10 mouse cellular contexts compared by ENCODE assay signal in genomic region chr2:78718550-78718949, GRCm38 (mm10).
DNase-seq lines count a peak whose midpoint lies in the region; ATAC-seq and TF ChIP-seq lines count a peak whose summit lies in the region.
"Had no signal": no experiment of that assay in that cellular context is flagged by ENCODE, and none has a peak within 500 bp of the region (broad histone marks: within the 10 kb centered on the region; RNA-seq: fewer than 3 reads in every experiment).

No protein-coding gene starts in this region.

- no peaks in the 10 kb centered on the region for H3K27me3 ChIP-seq in limb, embryonic 12.5 days
- no peaks in the 10 kb centered on the region for H3K27me3 ChIP-seq in limb, embryonic 10.5 days (ENCODE audit: low read depth, poor library complexity, severe bottlenecking)
- no peaks in the 10 kb centered on the region for H3K27me3 ChIP-seq in liver, postnatal 0 days (ENCODE audit: insufficient read depth, low read length)

- no peak overlapping the region for H3K9ac ChIP-seq in limb, embryonic 12.5 days (replicated peaks)
- H3K9ac ChIP-seq in liver, postnatal 0 days (replicated peaks): no peak overlapping the region

- no peaks in the 10 kb centered on the region for H3K36me3 ChIP-seq in limb, embryonic 12.5 days
- no peaks in the 10 kb centered on the region for H3K36me3 ChIP-seq in limb, embryonic 10.5 days
- no peaks in the 10 kb centered on the region for H3K36me3 ChIP-seq in liver, postnatal 0 days (replicated peaks; ENCODE audit: insufficient read depth, low read length)

- H3K4me1 ChIP-seq in limb, embryonic 12.5 days (replicated peaks): no peaks in the 10 kb centered on the region
- peaks cover 4% of the 10 kb centered on the region; the same call in 1 of the 2 replicates for H3K4me1 ChIP-seq in limb, embryonic 10.5 days
- peaks cover 13% of the 10 kb centered on the region for H3K4me1 ChIP-seq in liver, postnatal 0 days (ENCODE audit: insufficient read depth)

- TF ChIP-seq EP300 in liver, postnatal 0 days (IDR thresholded peaks at IDR 0.05; ENCODE audit: low read depth): peak; percentile 97

- ATAC-seq in limb, embryonic 12.5 days (ENCODE audit: insufficient number of reproducible peaks, insufficient read depth, low FRiP score, low TSS enrichment, low read depth): peak; percentile 42; the same call in 1 of the 2 replicates
- peak; percentile 82 for ATAC-seq in erythroblast, adult 5-6 weeks (replicated peaks; ENCODE audit: low FRiP score, poor library complexity, severe bottlenecking)
- peak; percentile 90 for ATAC-seq in liver, postnatal 0 days

- H3K9me3 ChIP-seq in limb, embryonic 12.5 days: no peaks in the 10 kb centered on the region
- H3K9me3 ChIP-seq in limb, embryonic 10.5 days (replicated peaks): no peaks in the 10 kb centered on the region
- H3K9me3 ChIP-seq in liver, postnatal 0 days (ENCODE audit: low read length): no peaks in the 10 kb centered on the region

- no peak overlapping the region for H3K27ac ChIP-seq in limb, embryonic 12.5 days
- no peak overlapping the region for H3K27ac ChIP-seq in limb, embryonic 10.5 days
- H3K27ac ChIP-seq in liver, postnatal 0 days (ENCODE audit: low read depth): peak overlapping the region; percentile 71

- no peak overlapping the region for H3K4me2 ChIP-seq in limb, embryonic 12.5 days
- no peak overlapping the region for H3K4me2 ChIP-seq in liver, postnatal 0 days (ENCODE audit: low read depth, low read length)

- no peak overlapping the region for H3K4me3 ChIP-seq in limb, embryonic 12.5 days (replicated peaks)
- no peak overlapping the region for H3K4me3 ChIP-seq in limb, embryonic 10.5 days
- H3K4me3 ChIP-seq in liver, postnatal 0 days (ENCODE audit: low read depth, low read length): no peak overlapping the region

- no peak for DNase-seq in limb, embryonic 10.5 days (ENCODE audit: low spot score)
- DNase-seq in c-Kit-negative CD71-positive TER-119-positive erythroid progenitor cells, embryonic 14.5 days (ENCODE audit: low read depth, low spot score): peak; percentile 78
- peak; percentile 17 for DNase-seq in liver, postnatal 0 days
- DNase-seq in MN1 (ENCODE audit: low spot score): no peak
- no peak for DNase-seq in adrenal gland, postnatal 14 days
- DNase-seq in urinary bladder, adult 18-20 months (ENCODE audit: low spot score in 2 of 2): no peak
- DNase-seq: heart, adult 18-20 months; lung, adult 18-20 months had no signal

- WGBS in limb, embryonic 12.5 days: 7% methylated on average over 1 of the region's 1 CpGs
- WGBS in limb, embryonic 10.5 days: 13% methylated on average over 1 of the region's 1 CpGs
- whole genome bisulfite sequencing in liver, postnatal 0 days (ENCODE audit: insufficient replicate concordance): 60% methylated on average over 1 of the region's 1 CpGs

- no peak for TF ChIP-seq CTCF in liver, postnatal 0 days (IDR thresholded peaks at IDR 0.05; ENCODE audit: low read depth)

Comparison
In these comparisons a context has a peak if more than half of its experiments do, and no peak if none do; other contexts are left out.
1. DNase-seq: peak in c-Kit-negative CD71-positive TER-119-positive erythroid progenitor cells, embryonic 14.5 days (single experiment) and liver, postnatal 0 days (single experiment); none in limb, embryonic 10.5 days (single experiment), MN1 (single experiment), adrenal gland, postnatal 14 days (single experiment) and urinary bladder, adult 18-20 months (0 of 2).
2. Peak in every context shown above with its lines, with median percentiles within 50 percentile points of each other: ATAC-seq.